Mouse (Mus musculus): ENCODE data around the gene Itga3.

Gene Itga3

DNA sequence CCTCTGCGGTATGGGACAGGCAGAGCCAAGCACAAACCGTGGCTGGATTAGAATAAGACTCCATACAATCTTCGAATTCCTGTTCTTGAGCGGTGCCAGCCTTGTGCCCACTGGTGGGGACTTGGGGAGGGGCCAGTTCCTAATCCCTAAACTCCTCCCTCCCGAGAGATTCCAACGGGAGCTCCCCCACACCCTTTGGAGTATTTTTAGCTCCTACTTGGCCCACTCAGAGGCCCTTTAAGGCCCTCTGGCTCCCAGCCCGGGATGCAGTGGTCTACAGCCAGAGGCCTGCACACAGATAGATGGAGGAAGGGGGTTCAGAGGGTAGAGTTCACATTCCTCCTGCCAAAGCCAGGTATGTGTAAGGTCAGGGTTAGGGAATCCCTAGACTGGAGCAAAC lies 5.3 kb downstream of the Itga3 start:
- no peak for DNase-seq (ENCODE audit: low read depth, low spot score)

DNA sequence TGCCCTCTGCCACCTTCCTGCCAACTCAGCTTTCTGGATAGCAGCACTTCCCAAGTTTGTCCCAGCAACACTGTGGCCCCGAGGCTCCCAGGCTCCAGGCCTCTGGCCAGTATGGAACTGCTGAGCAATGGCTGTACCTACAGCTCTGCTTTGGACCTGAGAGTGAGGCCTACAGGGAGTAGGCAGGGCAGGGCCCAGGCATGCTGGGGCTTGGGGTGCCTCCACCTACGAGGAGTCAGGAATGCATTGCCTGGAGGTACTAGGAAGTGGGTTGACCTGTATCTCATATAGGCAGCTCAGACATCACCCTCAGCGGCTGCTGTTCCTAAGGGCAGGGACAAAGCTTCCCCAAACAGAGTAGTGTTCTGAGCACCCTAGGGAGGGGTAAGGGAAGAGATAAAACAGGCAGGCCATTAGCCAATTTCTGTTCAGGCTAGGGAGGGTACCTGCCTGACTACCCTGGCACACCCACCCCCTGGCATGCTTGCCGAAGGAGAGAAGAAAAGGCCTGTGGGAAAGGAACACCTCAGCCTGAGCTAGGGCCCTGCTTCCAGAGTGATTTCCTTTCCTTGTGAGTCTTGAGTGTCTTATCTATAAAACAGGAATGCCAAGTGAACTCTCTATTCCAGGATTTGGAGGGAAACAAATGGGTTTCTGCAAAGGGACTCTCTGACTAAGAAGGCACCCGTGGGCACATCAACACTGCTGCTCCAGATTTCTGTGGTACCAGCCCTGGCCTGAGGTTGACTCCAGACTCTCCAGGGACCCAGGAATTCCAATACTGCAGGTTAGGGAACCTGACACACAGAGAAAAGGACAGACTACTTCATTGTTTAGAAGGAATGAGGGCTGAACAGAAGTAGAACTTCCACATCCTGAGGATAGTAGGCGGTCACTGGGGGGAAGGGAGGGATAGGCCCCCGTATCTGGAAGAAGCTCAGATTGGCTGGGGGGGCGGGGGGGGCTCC lies 6.2 kb downstream of the Itga3 start:
- DNase-seq (ENCODE audit: low read depth, low spot score), result no peak

DNA sequence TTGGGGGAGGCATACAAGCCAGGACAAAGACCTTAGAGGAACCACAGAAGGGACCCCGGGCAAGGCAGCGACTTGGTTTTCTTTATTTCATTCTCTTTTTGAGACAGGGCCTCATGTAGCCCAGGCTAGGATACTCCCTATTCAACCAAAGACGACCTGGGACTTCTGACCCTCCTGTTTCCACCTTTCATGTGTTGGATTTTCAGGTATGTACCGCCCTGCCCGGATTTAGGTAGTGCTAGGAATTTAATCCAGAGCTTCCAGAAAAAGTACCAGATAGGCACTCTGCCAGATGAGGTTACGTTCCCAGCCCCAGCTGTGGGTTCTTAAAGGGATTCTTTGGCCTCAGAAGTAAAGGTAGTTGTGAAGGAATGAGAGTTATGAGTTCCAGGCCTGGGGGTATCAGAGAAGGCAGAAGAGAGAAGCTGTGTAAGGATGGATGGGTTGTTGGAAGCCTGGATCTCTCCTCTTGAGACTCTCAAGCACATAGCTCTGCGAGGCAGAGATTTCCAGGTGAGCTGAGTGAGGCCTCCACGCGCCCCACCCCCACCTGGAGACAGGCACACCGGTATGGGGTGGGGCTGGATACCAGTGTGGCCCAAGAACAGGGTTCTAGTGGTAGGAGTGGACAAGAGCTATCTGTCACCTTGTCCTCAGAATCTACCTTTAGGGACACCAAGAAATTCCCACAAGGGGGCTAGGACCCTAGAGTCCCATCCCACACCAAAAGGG lies 7.2 kb downstream of the Itga3 start:
- no peak for DNase-seq (ENCODE audit: low read depth, low spot score)

DNA sequence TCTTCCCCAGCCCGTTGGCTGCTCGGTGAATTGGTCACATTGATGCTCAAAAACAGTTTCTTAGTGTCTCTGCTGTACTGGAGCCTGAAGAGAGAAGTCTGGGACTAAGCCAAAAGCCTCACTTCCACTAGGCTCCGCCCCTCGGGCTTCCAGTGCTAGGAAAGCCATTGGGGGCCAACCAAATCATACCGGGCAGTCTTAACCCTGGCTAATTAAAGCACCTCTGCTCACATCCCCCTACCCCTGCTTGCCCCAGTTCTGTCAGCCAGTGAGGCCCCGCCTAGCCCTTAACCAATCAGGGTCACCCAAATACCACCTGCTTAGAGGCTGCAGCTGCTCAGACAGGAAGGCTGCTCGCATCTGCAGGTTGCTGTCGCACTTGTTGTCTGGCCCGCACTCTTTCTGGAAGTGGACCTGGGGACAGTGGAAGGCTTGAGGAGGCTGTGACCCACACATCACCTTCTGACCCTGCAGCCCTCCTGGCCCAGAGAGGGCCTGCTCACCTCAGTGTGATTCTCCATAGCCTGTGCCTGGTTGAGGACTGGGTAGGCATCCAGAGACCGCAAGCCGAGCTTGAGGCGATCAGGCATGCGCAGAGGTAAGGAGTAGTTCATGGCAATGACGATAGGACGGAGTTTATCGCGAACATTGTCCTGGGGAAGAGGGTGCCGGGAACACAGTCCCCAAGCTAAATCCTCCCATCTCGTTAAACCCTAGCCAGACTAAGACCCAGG lies 19.7 kb downstream of the Itga3 start:
- DNase-seq (ENCODE audit: low read depth, low spot score), result no peak

DNA sequence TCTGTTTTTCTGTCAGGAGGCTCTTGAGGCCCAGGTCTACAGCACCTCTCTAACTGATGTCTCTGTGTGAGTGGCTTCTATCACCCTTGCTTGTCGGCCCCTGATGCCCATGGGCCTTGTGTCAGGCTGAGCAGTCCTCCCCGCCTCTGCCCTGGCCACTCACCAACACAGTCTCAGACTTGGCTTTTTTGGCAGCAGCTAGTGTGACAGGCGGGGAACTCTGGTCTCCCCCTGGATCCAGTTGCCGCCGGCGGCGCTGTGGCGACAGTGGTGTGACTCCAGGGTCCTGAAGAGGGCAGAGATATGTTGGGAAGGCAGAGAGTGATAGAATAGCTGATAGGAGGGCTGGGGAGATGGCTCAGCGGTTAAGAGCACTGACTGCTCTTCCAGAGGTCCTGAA lies 23.5 kb downstream of the Itga3 start:
- no peak for DNase-seq (ENCODE audit: low read depth, low spot score)

DNA sequence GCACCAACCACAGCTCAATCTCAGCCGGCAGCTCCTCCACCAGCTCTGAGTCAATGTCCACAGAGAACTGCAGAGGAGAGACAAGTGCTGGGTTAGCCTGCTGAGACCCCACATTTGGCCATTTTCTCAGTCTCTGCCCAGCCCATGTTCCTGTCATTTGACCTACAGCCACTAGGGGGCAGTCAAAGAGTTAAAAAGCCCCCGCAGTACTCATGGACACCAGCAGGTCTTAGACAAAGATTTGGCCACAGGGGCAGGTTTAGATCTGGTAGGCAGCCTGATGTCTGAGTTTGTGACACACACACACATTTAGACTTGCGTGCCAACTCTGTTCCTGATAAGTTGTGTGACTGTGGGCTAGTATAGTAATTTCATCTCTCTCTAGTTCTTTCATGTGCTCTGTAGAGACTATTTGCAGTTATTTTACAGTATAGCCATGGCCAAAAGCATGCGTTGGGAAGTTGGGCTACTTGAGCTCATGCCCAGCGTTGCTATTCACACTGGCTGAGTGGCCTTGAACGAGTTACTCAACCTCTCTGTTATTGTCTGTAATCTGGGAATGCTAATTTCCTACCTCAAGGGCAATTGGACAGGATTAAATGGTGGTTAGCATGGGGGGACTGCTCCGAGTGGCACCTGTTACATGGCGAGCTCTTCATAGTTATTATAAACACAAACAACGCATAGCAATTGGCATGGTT lies 29.5 kb downstream of the Itga3 start:
- DNase-seq (ENCODE audit: low read depth, low spot score), result peak; percentile 84

DNA sequence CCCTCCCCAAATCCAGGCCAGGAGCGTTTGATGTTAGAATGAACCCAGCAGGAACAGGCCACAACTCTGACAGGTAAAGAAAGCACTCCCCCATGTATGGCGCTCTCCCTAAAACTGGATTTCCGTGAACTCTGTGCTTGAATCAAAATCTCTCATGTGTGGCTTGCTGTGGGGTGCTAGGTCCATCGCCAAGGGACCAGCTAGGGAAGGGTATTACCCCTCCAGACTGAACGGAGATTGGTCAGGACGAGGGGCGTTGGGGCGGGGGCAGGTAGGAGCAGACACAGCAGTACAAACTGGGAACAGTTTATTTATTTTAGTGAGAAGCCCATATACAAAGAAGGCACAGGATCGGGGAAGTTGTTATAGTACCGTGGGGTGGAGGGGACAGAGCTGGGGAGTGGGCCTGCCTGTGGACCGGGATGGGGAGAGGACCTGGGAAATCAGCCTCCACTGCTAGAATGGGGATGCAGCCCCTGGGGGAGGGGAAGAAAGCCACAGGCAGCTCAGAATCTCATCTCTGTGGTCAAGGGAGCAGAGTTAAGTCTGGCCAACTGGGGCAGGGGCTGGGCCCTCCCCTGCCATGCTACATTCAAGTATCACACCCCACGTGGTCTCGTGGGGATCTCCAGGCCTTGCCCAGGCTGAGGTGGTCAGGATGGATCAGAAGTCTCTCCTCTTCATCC lies 32.3 kb downstream of the Itga3 start:
- no peak for DNase-seq (ENCODE audit: low read depth, low spot score)

DNA sequence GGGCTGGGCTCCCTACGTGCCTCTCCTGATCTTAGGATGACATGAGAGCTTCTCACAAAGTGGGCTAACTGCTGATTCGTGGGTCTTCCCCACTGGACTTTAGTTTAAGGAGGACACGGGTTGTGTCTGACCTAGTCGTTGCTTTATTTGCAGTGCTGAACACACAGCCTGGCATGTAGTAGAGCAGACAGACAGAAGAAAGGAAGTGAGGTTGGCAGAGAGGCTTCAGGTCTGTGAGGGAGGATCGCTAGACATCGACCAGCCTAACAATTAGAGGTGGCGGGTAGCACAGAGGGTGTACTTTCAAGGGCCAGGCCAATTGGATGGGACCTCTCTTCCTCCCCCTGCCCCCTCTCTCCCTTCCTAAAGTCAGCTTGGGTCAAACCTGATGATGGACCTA lies 33.0 kb downstream of the Itga3 start:
- DNase-seq (ENCODE audit: low read depth, low spot score), result no peak

DNA sequence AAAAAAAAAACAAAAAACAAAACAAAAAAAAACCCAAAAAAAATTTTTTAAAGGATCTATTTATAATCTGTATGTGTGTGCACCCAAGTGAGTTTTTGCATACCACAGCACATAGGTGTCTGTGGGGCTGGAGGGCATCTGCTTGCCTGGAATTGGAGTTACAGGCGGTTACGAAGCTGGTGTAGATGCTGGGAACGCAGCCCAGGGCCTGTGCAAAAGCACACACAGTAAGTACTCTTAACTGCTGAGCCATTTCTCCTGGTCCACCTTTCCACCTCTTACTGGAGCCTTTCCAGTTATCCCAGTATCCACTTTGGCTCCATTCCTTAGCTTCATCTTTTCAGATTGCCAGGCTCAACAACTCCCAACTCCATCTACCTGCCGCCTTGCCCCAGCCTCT lies 33.5 kb downstream of the Itga3 start:
- no peak for DNase-seq (ENCODE audit: low read depth, low spot score)

DNA sequence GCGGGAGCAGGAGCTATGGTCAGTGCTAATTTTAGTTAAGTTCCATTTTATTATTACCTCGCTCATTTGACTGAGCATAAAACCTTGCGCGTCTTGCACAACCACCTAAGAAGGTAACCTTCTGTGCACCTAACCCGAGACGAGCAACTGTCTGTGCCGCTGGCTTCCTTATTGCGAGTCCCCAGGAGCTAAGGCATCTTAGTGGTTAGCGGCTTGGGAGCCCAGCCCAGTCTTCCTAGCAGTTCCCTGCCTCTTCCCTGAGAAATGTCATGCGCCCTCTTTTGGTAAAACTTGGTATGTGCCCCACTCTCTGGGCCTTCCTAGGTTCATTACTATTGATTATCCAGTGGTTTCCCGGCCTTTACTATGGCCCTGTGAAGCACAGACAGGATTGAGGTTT lies 34.5 kb downstream of the Itga3 start:
- DNase-seq (ENCODE audit: low read depth, low spot score), result peak; percentile 89

DNA sequence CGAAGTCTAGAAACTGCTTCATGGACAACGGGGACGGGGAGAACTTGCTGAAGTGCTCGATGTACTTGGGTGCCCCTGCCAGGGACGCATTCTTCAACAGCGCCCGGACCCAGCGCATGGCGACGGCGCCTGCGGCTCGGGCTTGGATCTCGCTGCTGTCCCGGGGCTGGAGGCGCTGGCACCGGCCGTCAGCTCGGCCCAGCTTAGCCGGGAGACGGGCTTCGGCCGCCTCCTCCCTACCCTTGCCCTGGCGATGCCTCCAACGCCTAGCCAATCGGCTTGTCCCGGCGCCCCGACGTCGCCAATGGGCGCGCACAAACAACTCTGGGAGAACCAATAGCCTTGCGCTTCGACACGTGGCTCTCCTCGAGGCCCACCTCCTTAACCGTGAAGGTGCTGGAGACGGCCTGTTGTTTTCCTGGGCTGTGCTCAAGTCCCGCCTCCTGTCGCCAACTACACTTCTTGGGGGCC lies 35.4 kb downstream of the Itga3 start, which contains the start of gene Pdk2:
Gene Pdk2 (minus strand): TSS at position 216 of the 471 bp plus-strand sequence.
- DNase-seq (ENCODE audit: low read depth, low spot score), result peak; percentile 98

DNA sequence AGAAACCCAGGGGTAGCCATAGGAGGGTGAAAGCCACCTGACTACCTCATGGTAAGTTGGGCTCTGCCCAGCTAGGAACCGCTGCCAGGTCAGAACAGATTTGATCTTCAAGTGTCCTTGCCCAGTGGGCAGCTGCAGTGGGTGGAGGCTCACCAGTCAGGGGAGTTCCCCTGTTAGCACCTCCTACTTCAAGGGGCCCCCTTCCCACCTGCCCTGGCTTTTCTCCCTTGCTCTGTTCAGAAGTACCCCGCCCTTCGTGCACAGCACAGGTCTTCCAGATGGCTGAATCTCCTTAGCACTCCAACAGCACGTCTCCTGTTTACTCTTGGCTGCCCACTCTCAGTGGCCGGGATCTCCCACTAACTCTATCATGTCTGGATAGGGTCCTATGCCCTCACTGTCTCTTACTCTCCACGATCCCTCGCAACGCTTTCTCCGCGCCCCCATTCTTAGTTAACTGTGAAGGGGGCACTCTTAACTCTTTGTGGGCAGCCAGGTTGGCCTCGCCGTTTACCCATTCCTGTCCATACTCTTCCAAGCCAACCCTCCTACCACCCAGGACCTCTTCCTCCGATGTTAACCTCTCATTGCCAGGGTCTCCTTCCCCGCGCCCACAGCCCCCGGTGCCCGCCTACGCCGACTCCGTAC lies 36.0 kb downstream of the Itga3 start:
- no peak for DNase-seq (ENCODE audit: low read depth, low spot score)

DNA sequence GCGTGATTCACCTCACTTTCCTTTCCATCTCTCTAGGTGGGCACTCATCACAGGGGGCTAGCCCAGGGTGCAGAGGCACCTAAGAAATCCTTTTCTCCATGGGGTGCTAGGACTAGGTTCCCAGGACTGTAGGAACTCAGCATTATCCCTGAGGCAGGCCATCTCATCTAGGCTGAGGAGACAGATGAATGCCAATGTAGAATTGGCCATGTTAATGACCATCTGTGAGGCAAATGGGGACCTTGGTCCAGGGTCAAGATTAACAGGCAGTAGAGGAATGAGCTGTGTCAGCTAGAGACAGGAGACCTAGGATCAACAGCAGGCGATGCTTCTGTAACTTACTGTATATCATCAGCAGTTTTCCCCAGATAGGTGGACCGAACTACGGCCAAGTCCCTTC lies 36.8 kb downstream of the Itga3 start:
- no peak for DNase-seq (ENCODE audit: low read depth, low spot score)

DNA sequence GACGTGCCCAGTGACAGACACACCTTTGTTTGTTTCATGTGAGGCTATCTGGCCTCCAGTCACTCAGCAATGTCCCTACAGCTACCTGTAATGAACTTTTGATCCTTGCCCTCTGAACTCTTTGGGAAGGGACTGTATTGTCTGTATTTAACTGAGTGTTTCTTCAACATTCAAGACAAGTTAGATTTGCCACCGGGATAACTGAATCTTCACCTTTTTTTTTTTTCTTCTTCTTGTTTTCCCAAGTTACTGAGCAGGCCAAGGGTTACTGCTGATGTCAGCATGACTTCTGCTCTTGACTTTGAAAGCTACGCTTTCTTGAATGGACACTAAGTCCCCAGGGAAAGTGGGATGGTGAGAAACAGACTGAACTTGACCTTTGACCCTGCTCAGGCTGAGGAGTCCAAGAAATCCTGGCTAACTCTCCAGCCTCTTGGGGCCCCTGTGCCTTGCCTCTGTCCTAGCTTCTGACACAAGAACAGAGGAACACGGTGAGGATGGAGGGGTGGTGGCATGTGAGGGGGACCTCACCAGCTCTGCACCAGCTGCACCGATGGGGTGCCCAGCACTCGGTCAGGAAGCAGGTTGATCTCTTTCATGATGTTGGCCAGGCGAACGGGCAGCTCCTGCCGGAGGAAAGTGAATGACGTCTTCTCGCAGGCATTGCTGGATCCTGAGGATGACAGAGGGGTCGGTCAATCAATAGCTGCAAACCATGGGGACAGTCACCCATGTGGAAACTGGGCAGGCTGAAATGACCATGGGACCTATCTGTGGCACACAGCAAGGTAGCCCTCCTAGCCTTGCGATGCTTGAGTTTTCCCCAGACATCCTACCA lies 37.6 kb downstream of the Itga3 start:
- DNase-seq (ENCODE audit: low read depth, low spot score), result no peak

DNA sequence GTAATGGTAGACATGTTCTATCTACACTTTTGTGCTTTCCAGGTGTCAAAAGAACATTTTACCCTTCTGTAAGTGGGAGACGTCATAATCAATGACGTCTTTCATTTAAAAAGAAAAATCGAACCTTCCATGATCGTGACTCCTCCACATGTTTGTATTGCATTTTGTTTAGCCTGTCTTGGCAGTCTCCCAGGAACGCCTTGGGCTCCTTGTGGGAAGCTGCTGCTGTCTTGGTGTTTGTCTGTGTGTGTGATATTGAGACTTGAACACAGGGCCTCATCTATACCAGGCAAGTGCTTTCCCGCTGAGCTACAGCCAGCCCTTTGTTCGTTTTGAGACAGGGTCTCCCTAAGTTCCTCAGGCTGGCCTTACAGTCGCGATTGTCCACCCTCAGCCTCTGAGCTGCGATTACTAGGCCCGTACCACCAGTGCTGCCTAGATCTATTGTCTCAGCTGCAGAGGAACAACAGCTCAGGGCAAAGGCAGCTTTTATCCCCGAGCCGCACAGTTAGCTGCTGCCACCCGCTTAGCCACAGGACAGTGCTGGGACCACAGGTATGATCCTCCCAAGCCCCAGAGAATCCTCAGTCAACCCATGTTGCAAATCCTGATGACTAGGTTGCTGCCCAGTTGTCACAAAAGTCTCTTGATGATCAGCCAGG lies 38.3 kb downstream of the Itga3 start:
- DNase-seq (ENCODE audit: low read depth, low spot score), result no peak

DNA sequence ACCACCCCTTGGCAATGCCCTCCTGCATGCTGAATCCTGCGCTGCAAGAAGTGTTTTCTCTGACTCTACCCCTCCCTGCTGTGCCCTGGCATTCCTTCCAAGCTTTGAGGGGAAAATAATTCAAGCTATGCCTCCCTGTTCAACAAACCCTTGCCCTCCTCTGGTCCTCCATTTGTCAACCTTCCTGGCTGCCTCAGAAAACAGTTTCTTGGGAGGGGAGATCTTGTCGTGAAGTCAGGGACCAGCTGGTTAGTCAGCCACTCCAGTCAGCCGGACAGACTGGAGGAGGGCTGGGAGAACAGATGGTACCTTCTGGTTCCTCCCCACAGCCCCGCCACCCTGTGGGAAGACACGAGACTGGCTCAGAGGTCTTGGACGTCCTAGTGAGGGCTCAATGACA lies 39.3 kb downstream of the Itga3 start:
- DNase-seq (ENCODE audit: low read depth, low spot score), result no peak

DNA sequence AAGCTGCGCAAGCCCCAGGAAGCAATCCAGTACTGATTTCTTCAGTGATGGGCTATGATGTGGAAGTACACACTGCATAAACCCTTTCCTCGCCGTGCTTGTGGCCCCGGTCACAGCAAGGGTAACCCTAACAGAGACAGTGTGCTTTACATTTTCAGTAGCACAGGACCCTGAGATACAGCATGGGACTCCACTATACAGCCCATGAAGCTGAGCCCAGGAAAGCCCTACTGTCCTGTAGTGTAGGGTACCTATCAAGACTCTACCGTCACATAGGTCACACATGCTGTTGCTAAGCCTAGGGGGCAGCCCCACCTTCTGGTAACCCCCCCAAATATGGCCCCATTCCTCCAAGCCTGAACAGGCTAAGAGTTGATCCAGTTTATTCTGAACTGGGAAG lies 40.1 kb downstream of the Itga3 start:
- no peak for DNase-seq (ENCODE audit: low read depth, low spot score)

DNA sequence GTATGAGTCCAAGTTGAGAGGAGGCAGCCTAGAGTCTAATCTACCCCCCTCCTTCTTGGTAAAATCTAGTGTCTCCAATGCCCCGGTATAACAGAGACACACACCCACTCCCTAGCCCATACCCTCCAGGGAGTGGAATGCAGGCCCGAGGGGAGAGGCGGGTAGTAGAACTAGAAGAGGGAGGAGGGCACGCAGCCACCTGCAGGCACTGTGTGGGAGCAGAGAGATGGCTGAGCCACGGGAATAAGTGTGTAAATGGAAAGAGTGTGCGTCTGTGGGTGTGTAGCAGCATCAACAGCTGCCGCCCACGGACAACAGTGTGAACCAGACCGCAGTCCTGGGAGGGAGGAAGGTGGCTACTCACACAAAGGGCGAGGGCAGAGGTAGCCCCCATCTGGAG lies 41.7 kb downstream of the Itga3 start:
- no peak for DNase-seq (ENCODE audit: low read depth, low spot score)

DNA sequence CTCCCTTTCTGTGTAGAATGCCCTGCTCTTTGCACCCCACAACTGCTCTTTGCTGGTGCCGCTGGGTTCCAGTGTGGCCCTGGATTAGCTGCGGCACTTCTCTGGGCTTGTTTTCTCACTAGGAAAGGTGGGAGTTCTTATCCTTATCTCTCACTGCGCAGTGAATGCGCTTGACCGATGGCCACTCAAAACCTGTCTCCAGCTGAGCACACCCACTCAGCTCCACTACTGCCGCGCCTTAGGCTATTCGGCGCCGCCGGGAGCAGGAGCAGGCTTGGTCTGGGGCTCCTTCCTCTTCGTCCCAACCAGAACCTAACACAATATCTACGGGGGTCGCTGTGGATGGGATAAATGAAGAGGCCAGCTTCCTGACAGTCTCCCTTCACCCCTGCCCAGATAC lies 43.0 kb downstream of the Itga3 start:
- DNase-seq (ENCODE audit: low read depth, low spot score), result no peak

All from mesoderm, embryonic 11.5 days (tissue).